Mouse (Mus musculus): ENCODE results near the gene Mthfd1l. TPM values are rescaled to one million over a fixed set of nuclear protein-coding genes. Genes with fewer than 3 reads are reported as not detected.

Mthfd1l gene
- total and polyA plus RNA-seq, 3 experiments: 84.0 to 94.8 (median 90.3) TPM

- no peak for DNase-seq (ENCODE audit: extremely low read depth)
- peak overlapping the region; percentile 60 to 95 (median 94) for H3K4me3 ChIP-seq (replicated peaks in 1 of 3; ENCODE audit: low read depth in 2 of 3, low read length in 2 of 3, poor library complexity in 1 of 3)
- H3K4me2 ChIP-seq (ENCODE audit: insufficient read depth, low read depth, poor library complexity, severe bottlenecking): peak overlapping the region; percentile 88
- peaks cover 7 to 43% of the 10 kb centered on the region in 2 experiments; a peak in 3 of 4 replicates for H3K4me1 ChIP-seq (ENCODE audit: control insufficient read depth in 1 of 2, insufficient read depth in 2 of 2)
- in situ Hi-C loops (cut with MboI; ENCODE audit: low pct_ligation_motif_present, low pct_unique_long_range_greater_than_20kb, low sequenced_read_pairs): no loop called here
- H3K27ac ChIP-seq (ENCODE audit: insufficient read depth, low read depth): peak overlapping the region; percentile 44; the same call in 1 of the 2 replicates
- peak overlapping the region; percentile 83 for H3K9ac ChIP-seq (ENCODE audit: insufficient read depth, low read depth)
- peaks cover 6% of the 10 kb centered on the region for H3K9me3 ChIP-seq (replicated peaks; ENCODE audit: low read length)
- dilution Hi-C loops (cut with MboI; ENCODE audit: extremely low pct_ligation_motif_present, extremely low pct_unique_long_range_greater_than_20kb, low sequenced_read_pairs): no loop called here
- no peaks in the 10 kb centered on the region for H3K27me3 ChIP-seq (replicated peaks)
- TF ChIP-seq MXI1 (IDR thresholded peaks at IDR 0.05; ENCODE audit: low read depth, low read length): no peak
- TF ChIP-seq MAX (IDR thresholded peaks at IDR 0.05; ENCODE audit: low read length): 0 out of 2 replicates have a peak, but pooled peaks have one; percentile 8
- peaks cover 33% of the 10 kb centered on the region for H3K79me2 ChIP-seq (replicated peaks; ENCODE audit: control insufficient read depth, extremely low read depth, insufficient read depth, poor library complexity, severe bottlenecking)
- peaks cover 17 to 45% of the 10 kb centered on the region in 2 experiments for H3K36me3 ChIP-seq (replicated peaks in 1 of 2; ENCODE audit: control insufficient read depth in 1 of 2, insufficient read depth in 1 of 2, low read length in 1 of 2)
These were observed 1.5 kb downstream of the Mthfd1l start for GRCm38 (mm10) chr10:3974380-3974779.

- Histone ChIP-seq H3K9me3 (replicated peaks; ENCODE audit: low read length) (peaks cover 10% of the 10 kb centered on the region), H3K36me3 (replicated peaks in 1 of 2; ENCODE audit: control insufficient read depth in 1 of 2, insufficient read depth in 1 of 2, low read length in 1 of 2) (peaks cover 32 to 62% of the 10 kb centered on the region in 2 experiments), H3K27me3 (replicated peaks) (no peaks in the 10 kb centered on the region), H3K9ac (ENCODE audit: insufficient read depth, low read depth) (peak overlapping the region; percentile 83), H3K79me2 (replicated peaks; ENCODE audit: control insufficient read depth, extremely low read depth, insufficient read depth, poor library complexity, severe bottlenecking) (peaks cover 33% of the 10 kb centered on the region), H3K27ac (ENCODE audit: insufficient read depth, low read depth) (peak overlapping the region; percentile 8; the same call in 1 of the 2 replicates), H3K4me3 (replicated peaks in 1 of 3; ENCODE audit: low read depth in 2 of 3, low read length in 2 of 3, poor library complexity in 1 of 3) (no peak overlapping the region), H3K4me2 (ENCODE audit: insufficient read depth, low read depth, poor library complexity, severe bottlenecking) (peak overlapping the region; percentile 88), H3K4me1 (ENCODE audit: control insufficient read depth in 1 of 2, insufficient read depth in 2 of 2) (peaks cover 7 to 43% of the 10 kb centered on the region in 2 experiments; a peak in 3 of 4 replicates)
- in situ Hi-C loops (cut with MboI; ENCODE audit: low pct_ligation_motif_present, low pct_unique_long_range_greater_than_20kb, low sequenced_read_pairs) (no loop called here), dilution Hi-C loops (cut with MboI; ENCODE audit: extremely low pct_ligation_motif_present, extremely low pct_unique_long_range_greater_than_20kb, low sequenced_read_pairs) (no loop called here)
- DNase-seq (ENCODE audit: extremely low read depth): no peak
- TF ChIP-seq MAFK (IDR thresholded peaks at IDR 0.05; ENCODE audit: insufficient replicate concordance, low read length) (peak; percentile 39; the same call in 1 of the 2 replicates), ZKSCAN1 (IDR thresholded peaks at IDR 0.05; ENCODE audit: borderline replicate concordance, low read depth, low read length) (no peak)
These were observed 3.1 kb downstream of the Mthfd1l start for GRCm38 (mm10) chr10:3975898-3976622.

GRCm38 (mm10) chr10:3976623-3977010 is 3.7 kb downstream of the Mthfd1l start:
- dilution Hi-C loops (cut with MboI; ENCODE audit: extremely low pct_ligation_motif_present, extremely low pct_unique_long_range_greater_than_20kb, low sequenced_read_pairs) (no loop called here), in situ Hi-C loops (cut with MboI; ENCODE audit: low pct_ligation_motif_present, low pct_unique_long_range_greater_than_20kb, low sequenced_read_pairs) (no loop called here)
- no peak for TF ChIP-seq ZC3H11A (IDR thresholded peaks at IDR 0.05; ENCODE audit: low read depth, low read length)
- TF ChIP-seq MEF2A (IDR thresholded peaks at IDR 0.05; ENCODE audit: borderline replicate concordance, low read depth, low read length): no peak
- TF ChIP-seq JUND (conservative IDR thresholded peaks at IDR 0.05; ENCODE audit: low read depth, low read length): no peak
- TF ChIP-seq UBTF (IDR thresholded peaks at IDR 0.05; ENCODE audit: low read depth, low read length): no peak
- TF ChIP-seq BHLHE40 (IDR thresholded peaks at IDR 0.05; ENCODE audit: low read depth, low read length): no peak
- TF ChIP-seq SIN3A (IDR thresholded peaks at IDR 0.05; ENCODE audit: low read length): no peak
- no peak for TF ChIP-seq MYC (IDR thresholded peaks at IDR 0.05; ENCODE audit: low read depth, low read length)
- no peak for TF ChIP-seq CHD2 (IDR thresholded peaks at IDR 0.05; ENCODE audit: low read length)
- TF ChIP-seq KAT2A (IDR thresholded peaks at IDR 0.05; ENCODE audit: insufficient replicate concordance, low read length): no peak
- no peak for TF ChIP-seq NELFE (IDR thresholded peaks at IDR 0.05; ENCODE audit: low read depth, low read length)
- Histone ChIP-seq H3K36me3 (replicated peaks in 1 of 2; ENCODE audit: control insufficient read depth in 1 of 2, insufficient read depth in 1 of 2, low read length in 1 of 2) (peaks cover 36 to 67% of the 10 kb centered on the region in 2 experiments), H3K79me2 (replicated peaks; ENCODE audit: control insufficient read depth, extremely low read depth, insufficient read depth, poor library complexity, severe bottlenecking) (peaks cover 33% of the 10 kb centered on the region), H3K27me3 (replicated peaks) (no peaks in the 10 kb centered on the region), H3K9me3 (replicated peaks; ENCODE audit: low read length) (peaks cover 10% of the 10 kb centered on the region), H3K4me3 (replicated peaks in 1 of 3; ENCODE audit: low read depth in 2 of 3, low read length in 2 of 3, poor library complexity in 1 of 3) (no peak overlapping the region), H3K9ac (ENCODE audit: insufficient read depth, low read depth) (no peak overlapping the region), H3K27ac (ENCODE audit: insufficient read depth, low read depth) (no peak overlapping the region), H3K4me2 (ENCODE audit: insufficient read depth, low read depth, poor library complexity, severe bottlenecking) (no peak overlapping the region), H3K4me1 (ENCODE audit: control insufficient read depth in 1 of 2, insufficient read depth in 2 of 2) (peaks cover 7 to 38% of the 10 kb centered on the region in 2 experiments; a peak in 3 of 4 replicates)
- no peak for DNase-seq (ENCODE audit: extremely low read depth)
